Mouse (Mus musculus) frontal cortex, postnatal 10 days (tissue): ENCODE measurements around the gene Astl.
"Not testable (repeated sequence)": the region's sequence is repeated elsewhere in the genome, so short reads cannot be mapped to it uniquely, and the experiment has no call there.

Experiments used
- DNase-seq, 2 experiments: peaks; one replicate each; pipeline ENCODE4 v3.0.0; 2022; ENCODE audit warnings: low spot score in 2 of 2, mixed read lengths in 1 of 2

Gene Astl

DNA sequence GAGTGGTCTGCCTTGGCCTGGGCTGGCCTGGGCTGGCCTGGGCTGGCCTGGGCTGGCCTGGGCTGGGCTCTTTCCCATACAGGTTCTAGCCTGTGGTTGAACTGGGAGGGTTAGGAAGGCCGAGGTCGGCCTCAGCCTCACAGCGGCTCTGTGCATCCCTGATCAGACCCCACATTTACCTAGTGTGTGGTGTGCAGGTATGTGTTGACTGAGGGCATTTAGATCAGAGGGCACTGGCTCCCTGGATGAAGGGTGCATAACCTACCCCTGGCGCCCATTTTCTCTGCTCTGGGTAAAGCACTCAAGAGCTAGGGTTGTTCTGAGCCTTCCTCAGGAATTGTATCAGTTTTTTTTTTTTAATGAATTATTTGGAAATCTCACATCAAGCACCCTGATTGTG is at the start of gene Astl:
Gene Astl, plus strand, starts transcription at position 224 of the 400 bp plus-strand sequence.
- no peak for DNase-seq

DNA sequence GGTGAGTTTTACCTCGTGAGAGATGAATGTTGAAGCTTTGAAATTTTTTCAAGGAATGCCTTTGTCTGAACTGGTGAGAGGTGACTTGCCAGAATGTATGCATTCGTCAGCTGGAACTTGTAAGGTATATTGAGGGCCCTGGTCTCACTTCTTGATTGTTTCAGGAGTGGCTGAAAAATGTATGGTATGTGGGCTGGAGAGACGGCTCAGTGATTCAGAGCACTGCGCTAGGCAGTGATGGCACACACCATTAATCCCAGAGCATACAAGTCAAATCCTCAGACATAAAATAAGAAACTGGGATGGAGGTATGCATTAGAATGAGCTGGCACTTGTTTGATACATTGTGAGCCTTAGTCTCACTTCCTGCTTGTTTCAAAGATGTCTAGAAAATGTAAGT is 46.2 kb upstream of the Astl start:
- no peak for DNase-seq

DNA sequence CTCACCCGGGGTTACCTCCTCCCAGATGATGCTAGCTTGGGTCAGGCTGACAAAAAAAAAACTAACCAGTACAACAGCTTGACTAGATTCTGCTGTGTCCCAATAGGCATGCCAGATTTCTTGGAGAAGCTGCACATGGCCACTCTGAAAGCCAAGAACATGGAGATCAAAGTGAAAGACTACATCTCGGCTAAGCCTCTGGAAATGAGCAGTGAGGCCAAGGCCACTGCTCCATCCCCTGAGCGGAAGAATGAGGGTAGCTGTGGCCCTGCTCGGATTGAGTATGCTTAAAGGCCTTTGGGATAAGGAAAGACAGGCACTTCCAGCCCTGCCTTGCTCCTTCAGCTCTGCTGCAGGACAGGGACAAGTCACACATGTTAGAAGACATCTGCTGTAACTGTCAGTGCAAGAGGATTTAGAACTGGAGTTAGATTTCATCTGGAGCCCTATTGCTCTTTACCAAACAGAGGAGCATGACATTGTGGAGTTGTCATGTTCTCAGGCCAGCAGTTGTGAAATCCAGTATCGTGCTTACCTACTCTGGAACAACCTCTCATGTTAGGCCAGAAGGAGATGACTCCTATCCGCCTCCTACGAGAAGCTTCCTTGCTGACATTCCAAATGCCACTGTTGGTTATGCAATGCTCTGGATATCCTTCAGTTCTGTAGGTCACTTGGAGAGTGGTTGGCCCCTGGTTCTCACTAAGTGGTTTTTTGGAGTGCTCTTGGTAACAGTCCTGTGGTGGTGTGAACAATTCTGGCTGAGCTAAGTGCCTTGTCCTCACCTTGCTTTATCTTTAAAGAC is 41.2 kb upstream of the Astl start:
- DNase-seq = no peak

DNA sequence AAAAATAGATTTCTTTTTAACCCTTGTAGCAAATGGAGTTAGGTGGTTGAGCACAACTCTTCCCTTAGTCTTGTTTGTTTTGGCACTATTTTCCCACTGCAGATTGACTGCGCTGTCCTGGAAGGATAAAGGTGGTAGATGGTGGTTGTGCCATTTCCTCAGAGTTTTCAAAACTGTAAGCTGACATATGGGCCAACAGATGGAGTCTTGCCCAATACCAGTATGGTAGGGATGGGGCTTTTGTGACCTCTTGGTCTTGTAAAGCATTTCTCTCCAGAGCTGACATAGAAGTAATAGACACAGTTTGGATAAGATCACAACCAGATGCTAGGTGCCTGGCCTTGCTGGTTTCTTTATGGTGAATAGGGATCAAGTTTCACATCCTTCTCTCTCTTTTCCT is 40.4 kb upstream of the Astl start:
- no peak for DNase-seq

DNA sequence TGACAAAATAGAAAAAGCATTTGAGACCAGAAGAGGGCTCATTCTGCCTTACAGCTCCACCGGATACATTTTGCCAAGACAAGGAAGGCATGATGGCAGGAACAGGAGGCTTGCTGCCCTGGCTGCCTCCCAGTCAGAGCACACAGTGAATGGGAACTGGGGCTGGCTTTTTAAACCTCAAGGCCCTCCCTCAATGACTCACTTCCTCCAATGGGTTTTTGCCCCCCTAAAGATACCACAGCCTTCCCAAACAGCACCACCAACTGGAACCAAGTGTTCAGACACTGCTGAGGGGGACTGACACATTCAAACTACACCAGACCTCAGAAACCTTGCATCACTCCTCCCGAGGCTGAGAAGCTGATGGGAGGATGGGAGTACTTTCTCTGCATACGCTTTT is 37.7 kb upstream of the Astl start:
- DNase-seq = no peak

DNA sequence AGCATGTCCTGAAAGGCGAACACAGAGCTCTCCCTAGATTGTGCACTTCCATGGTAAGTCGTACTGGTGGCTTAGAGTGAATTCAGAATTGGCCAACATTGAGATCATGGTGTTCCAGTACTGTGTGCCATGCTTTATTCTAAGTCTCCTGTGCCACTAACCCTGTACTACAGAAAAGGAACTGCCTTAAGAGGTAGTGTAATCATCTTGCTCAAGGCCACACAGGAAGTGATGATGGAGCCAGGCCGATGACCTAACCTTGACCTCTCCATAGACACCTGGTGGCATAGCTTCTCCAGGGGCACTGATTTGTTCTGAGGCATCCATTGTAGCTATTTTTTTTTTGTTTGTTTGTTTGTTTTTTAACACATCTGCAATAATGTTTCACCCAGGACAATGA is 36.6 kb upstream of the Astl start:
- DNase-seq = no peak

DNA sequence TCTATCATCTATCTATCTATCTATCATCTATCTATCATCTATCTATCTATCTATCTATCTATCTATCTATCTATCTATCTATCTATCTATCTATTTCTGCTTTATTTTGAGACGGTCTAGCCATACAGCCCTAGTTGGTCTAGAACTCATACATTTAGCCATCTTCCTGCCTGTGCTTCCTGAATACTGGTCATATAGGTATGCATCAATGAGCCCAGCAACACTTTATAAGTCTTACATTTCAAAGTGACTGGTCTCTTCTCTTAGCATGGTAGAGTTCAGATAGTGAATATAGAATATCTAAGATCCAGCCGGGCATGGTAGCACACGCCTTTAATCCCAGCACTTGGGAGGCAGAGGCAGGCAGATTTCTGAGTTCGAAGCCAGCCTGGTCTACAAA is 34.2 kb upstream of the Astl start:
- DNase-seq = not testable (repeated sequence)

DNA sequence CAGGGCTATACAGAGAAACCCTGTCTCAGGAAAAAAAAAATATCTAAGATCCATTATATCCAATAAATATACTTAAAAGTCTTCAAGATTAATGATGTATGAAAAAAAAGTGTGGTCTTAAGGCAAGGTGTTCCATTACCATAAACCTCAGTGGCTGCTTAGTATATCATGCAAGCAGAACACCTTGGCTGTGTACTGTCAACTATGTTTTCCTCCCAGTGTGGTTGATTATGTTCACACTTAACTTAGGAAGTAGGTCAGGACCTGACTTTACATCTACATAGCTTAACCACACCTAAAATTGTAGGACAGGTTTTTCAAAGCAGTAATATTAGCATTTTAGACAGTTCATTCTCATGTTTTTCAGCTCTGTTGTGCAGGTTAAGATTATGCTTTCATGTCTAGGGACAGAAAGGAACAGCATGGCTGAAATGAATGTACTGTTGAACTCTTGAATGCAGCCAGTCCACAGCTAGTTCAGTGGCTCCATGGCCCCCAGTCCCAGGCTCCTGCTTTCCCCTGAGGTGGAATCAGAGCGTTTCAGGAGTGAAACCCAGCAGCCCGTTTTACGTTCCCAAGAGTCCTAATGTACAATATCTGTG is 33.7 kb upstream of the Astl start:
- no peak for DNase-seq

DNA sequence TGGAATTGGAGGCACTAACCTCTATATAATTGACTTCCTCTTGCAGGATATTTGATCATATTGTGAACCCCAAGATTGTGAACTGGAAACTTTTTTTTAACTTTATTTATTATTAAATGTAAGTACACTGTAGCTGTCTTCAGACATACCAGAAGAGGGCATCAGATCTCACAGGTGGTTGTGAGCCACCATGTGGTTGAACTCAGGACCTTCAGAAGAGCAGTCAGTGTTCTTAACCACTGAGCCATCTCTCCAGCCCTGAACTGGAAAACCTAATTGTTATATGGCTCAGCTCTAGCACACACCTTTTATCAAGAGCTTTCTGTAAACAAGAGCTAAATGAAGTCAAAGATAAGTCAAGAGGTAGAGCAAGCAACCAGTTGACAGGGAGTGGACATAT is 32.3 kb upstream of the Astl start:
- DNase-seq = no peak

DNA sequence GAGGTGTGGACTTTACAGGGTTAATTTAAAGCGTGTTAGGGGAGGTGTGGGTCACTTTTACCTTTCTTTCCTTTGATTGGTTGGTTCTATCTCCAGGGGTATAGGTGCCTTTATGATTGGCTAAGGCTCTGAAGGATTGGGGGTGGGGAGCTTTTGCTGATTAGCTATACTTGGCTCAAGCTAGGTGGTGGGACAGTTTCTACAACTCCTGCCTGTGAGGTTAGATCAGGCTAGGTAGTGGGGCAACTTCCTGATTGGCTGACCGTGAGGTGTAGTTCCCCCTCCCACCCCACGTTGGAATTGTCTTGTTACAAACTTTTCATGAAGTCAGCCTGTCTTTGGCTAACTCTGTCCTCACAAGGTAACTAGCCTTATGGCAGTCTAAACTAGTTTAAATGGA is 31.3 kb upstream of the Astl start:
- no peak for DNase-seq

DNA sequence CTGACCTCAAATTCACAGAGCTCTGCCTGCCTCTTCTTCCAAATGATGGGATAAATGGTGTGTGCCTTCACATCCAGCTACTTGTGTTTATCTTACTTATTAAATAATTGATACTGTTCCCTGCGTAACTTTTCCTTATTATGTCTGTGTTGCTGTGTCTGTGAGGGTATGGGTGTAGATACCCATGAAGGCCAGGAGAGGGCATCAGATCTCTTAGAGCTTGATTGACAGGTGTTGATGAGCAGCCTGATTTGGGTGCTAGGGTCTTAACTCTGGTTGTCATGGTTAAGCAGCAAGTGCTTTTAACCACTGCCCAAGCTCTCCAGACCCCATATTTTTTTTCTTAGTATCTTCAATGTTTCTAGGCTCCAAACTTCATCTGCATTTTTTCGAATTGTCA is 29.8 kb upstream of the Astl start:
- no peak for DNase-seq

DNA sequence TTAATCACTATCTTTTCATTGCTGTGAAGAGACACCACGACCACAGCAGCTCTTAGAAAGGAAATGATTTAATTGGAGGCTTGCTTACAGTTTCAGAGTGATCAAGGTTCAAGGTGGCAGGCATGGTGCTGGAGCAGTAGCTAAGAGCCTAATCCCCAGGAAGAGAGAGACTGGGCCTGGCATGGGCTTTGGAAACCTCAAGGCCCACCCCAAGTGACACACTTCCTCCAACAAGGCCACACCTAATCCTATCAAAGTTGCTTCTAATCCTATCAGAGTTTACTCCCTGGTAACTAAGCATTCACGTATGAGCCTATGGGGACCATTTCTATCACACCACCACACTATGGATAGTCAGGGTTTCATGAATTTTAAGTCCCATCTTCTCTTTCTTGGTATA is 28.2 kb upstream of the Astl start:
- no peak for DNase-seq

DNA sequence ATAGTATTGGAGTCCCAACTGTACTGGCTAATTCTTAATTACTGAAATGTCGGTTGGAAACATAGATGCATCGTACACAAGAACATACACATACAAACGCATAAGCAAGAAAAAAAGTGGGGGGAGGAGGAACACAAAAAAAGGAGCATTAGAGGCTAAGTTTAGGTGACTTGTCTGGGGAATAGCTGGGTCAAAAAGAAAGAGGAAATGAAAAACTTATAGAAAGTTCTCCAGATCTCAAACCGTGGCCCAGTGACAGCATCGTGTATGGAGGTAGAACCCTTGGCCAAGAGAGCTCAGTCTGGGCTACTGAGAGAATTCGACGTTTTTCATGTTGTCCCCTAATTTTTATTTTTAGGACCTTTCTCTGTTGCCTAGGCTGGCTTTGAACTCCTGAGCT is 27.8 kb upstream of the Astl start:
- DNase-seq = no peak

DNA sequence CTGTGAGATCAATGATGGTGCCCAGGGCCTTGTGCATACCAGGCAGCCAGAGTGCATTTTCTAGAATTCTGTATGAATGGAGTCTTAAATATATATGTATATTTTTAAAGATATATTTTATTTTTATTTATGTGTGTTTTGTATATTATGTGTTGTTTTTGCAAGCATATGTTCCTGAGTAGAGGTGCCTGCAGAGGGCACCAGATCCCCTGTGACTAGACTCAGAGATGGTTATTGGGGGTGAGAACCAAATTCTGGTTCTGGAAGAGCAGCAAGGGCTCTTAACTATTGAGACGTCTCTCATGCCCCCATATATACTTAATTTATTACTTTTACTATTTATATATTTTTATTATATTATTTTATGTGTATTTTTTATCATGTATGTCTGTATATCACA is 27.2 kb upstream of the Astl start:
- DNase-seq = no peak

DNA sequence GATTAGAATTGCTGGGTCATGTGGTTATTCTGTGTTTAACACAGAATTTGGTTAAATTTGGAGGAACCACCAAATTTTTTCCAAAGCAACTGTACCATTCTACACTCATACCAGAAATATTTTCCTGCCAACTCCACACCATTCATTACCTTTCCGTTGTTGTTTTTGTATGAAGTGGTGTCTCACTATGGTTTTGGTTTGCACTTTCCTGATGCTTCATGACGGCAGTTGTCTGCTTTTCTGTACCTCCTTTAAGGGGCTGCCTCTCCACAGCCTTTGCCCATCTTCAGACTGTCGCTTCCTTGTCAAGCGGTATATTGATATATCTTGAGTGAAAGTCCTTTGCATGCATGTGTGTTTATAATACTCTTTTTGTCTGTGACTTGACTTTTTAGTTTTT is 25.6 kb upstream of the Astl start:
- DNase-seq = no peak

DNA sequence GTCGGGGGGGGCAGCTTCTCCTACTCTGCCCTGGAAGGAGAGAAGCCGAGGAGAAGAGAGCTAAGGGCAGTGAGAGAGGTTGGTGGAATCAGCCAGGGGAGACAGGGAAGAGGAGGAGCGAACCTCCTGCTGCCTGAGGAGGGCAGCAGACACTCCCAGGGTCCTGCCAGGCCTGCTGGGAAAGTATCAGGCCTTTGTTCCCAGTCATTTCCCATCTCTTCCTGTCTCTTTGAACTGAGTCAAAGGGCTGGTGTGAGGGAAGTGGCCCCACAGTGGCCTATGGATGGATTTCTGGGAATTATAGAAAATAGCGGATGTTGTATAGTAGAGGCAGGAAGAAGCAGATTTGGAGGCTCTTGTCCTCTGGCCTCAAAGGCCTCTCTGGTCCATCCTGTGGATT is 24.6 kb upstream of the Astl start:
- no peak for DNase-seq

DNA sequence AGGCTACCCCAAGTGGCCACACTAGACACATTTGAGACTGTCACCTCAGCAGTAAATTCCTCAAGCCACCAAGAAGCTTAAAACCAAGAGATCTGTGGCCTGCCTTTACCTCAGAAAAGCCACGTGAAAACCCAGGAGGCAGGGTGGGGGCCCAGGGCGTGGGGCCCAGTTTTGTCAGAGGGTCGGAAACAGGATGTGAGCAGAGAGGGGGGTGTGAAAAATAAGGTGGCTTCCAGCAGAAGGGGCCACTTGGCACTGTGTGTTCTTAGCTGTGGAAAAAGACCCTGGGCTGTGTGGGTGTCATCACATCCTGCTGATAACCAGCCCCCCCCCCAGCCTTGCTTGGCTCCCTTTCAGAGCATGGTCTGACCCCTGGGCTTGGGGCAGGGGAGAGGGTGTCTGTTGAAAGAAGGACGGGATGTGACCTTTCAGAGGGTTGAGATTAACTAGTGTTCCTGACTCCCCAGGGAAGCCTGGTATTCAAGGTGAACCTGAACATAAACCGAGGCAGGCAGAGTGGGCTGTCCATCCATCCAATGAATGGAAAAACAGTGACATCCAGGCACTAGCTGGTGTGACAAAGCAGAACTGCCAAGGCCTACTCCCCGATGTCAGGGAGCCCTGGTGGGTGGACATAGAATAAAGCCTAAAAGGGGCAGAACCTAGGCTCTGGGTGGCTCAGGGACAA is 23.8 kb upstream of the Astl start:
- no peak for DNase-seq

DNA sequence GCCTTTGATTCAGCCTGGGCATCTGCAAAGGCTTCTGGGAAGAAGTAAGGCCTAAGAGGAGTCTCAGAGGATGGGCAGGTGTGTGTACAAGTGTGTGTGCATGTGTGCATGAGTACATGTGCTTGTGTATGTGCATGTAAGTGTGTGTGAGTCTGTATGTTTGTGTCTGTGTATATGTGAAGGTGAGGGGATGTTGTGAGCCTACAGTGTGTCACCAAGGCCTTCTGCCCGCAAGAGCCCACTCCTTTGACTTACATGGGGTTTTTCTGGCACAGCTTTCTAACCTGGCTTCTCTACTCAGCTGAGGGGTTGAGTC is 23.3 kb upstream of the Astl start:
- DNase-seq = no peak

DNA sequence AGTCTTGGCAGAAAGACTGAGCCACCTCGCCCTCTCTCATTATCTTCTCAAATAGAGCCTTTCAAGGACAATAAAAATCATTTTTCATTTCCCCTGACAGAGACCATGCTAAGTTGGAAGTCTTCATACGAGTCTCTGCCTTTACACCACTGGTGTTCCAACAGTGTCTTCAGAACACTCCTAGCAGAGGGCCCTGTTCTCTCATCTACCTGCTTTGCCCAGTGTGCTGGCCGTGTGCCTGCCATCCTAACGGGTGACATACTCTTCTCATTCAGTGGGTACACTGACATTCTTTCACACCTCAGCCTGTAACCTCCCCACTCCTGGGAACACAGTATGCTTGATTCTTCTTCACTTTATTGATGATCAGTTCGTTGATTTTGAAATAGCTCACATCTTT is 22.0 kb upstream of the Astl start:
- no peak for DNase-seq

DNA sequence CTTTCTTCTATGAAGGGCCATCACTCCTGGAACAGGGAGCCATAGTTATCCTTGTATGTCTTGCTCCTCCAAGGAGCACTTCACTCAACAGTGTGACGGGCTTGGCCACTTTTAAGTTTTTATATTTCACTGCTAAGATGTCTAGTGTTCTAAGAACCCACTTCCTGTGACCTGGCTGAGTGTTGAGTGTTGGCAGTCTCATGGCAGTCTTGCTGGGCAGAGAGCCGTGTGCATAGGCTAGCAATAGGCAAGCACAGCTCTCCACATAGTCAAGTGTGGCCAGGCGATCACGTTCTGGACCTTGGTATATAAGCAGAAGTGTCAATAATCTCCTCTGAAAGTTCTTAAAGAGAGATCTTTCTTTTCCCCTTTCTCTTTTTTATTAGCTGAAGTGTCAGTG is 20.3 kb upstream of the Astl start:
- DNase-seq = no peak

DNA sequence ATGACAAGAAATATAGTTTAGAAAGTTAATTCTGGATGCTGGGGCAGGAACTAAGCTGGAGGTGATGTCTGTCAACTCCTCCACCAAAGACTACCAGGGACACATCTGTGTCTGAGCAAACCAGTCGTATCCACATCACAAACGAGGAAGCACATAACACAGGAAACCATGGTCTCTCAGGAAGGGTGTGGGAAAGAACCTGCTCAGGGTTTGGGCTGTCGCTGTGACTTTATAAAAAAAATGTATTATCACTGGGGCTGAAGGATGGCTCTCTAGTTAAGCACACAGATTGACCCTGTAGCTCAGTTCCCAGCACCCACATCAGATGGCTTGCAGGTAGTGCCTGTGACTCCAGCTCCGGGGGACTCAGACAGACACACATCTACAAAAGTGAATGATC is 19.4 kb upstream of the Astl start:
- no peak for DNase-seq

DNA sequence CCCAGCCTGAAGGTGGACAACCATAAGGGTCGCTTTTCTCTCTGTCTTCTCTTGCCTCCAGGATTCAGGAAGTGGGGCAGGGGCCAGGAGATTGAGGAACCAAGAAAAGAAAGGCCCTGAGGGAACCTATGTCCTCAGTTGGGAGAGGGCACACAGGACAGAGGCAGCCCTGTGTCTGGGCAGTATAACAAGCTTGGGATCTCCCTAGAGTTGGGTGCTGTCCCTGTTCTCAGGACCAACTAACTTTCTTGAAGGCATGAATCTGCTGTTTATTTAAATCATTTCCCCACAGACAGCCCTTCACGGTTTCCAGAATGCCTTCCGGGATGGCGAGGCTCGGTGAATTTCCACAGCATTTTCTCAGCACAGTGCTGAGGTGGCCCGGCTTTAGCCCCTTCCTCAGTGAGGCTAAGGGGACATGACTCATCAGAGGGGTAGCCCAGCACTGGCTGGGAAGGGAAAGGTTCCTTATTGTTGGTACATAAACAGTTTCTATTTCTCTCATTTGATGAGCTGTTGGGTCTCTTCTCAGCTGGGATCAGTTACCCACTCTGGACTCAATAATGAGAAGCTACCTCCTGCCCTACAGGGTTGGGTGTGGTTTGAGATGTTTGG is 15.7 kb upstream of the Astl start:
- no peak for DNase-seq

DNA sequence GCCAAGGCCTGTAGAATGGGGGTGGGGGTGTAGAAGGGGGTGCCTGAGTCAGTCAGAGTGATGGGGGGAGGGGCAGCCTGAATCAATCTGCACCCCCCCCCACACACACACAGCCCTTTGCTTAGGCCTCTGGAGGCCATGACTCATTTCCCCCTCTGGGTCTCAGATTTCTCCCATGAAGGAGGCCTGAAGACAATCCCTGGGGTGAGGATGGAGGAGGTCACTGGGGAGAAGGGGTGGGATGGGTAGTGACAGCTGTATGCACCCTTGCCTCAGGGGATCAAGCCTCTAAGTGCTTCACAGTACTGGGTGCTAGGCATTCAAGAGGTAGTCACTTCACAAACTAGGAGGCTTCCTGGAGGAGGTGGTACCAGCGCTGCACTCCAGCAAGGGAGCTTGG is 14.8 kb upstream of the Astl start:
- DNase-seq = no peak
